9 mouse cellular contexts compared by ENCODE assay signal in genomic region chr7:143445651-143446460, GRCm38 (mm10). TPM values are rescaled to one million over a fixed set of nuclear protein-coding genes. Genes with fewer than 3 reads are reported as not detected.
DNase-seq lines count a peak whose midpoint lies in the region; ATAC-seq and TF ChIP-seq lines count a peak whose summit lies in the region.
"Had no signal": no experiment of that assay in that cellular context is flagged by ENCODE, and none has a peak within 500 bp of the region (broad histone marks: within the 10 kb centered on the region; RNA-seq: fewer than 3 reads in every experiment).

No protein-coding gene starts in this region.

- peaks cover 45% of the 10 kb centered on the region for H3K27me3 ChIP-seq in lung, embryonic 16.5 days (ENCODE audit: control insufficient read depth, insufficient read depth, low read depth, low read length)
- H3K27me3 ChIP-seq in forebrain, embryonic 14.5 days (replicated peaks; ENCODE audit: control insufficient read depth, insufficient read depth, low read length), result peaks cover 22% of the 10 kb centered on the region
- H3K27me3 ChIP-seq in limb, embryonic 10.5 days (ENCODE audit: low read depth, poor library complexity, severe bottlenecking), result peaks cover 82% of the 10 kb centered on the region

- H3K9me3 ChIP-seq in lung, embryonic 16.5 days (ENCODE audit: control insufficient read depth, low read length), result no peaks in the 10 kb centered on the region
- no peaks in the 10 kb centered on the region for H3K9me3 ChIP-seq in forebrain, embryonic 14.5 days (replicated peaks; ENCODE audit: control insufficient read depth, low read length)
- no peaks in the 10 kb centered on the region for H3K9me3 ChIP-seq in limb, embryonic 10.5 days (replicated peaks)

- no peaks in the 10 kb centered on the region for H3K36me3 ChIP-seq in lung, embryonic 16.5 days (ENCODE audit: control insufficient read depth, insufficient read depth, low read length)
- no peaks in the 10 kb centered on the region for H3K36me3 ChIP-seq in forebrain, embryonic 14.5 days (ENCODE audit: control insufficient read depth, insufficient read depth, low read length)
- H3K36me3 ChIP-seq in limb, embryonic 10.5 days, result no peaks in the 10 kb centered on the region

- TF ChIP-seq CTCF in lung, adult 2 months (IDR thresholded peaks at IDR 0.05; ENCODE audit: insufficient read depth, low read length), result no peak

- ATAC-seq in lung, embryonic 16.5 days (ENCODE audit: low read depth), result peak; percentile 63
- peak; percentile 54 for ATAC-seq in forebrain, embryonic 14.5 days

- H3K9ac ChIP-seq in lung, embryonic 16.5 days (ENCODE audit: low read length), result peak overlapping the region; percentile 59
- peak overlapping the region; percentile 62 for H3K9ac ChIP-seq in forebrain, embryonic 14.5 days (ENCODE audit: low read length)

- no peak for DNase-seq in lung, adult 2 months
- no peak for DNase-seq in forebrain, embryonic 14.5 days (ENCODE audit: low spot score)
- peak; percentile 64 for DNase-seq in limb, embryonic 10.5 days (ENCODE audit: low spot score)
- DNase-seq in retina, postnatal 1 day, result peak; percentile 64
- no peak for DNase-seq in left cerebral cortex, postnatal 36 days (ENCODE audit: low spot score in 2 of 2)
- DNase-seq in left cerebral cortex, adult 18-20 months (ENCODE audit: low spot score in 2 of 2), result no peak
- no peak for DNase-seq in T-cell, adult 2 months (ENCODE audit: low spot score)

- H3K4me3 ChIP-seq in lung, embryonic 16.5 days (ENCODE audit: low read length), result peak overlapping the region; percentile 44
- H3K4me3 ChIP-seq in lung, adult 2 months (replicated peaks; ENCODE audit: extremely low read depth, low read depth, low read length), result no peak overlapping the region
- peak overlapping the region; percentile 28 for H3K4me3 ChIP-seq in forebrain, embryonic 14.5 days (ENCODE audit: low read depth, low read length)
- peak overlapping the region; percentile 54 for H3K4me3 ChIP-seq in limb, embryonic 10.5 days

- peaks cover 10% of the 10 kb centered on the region for H3K4me1 ChIP-seq in lung, embryonic 16.5 days (replicated peaks; ENCODE audit: control insufficient read depth, insufficient read depth, low read length)
- no peaks in the 10 kb centered on the region for H3K4me1 ChIP-seq in lung, adult 2 months (ENCODE audit: control insufficient read depth, insufficient read depth, low read length)
- peaks cover 8% of the 10 kb centered on the region; the same call in 1 of the 2 replicates for H3K4me1 ChIP-seq in forebrain, embryonic 14.5 days (ENCODE audit: control insufficient read depth, insufficient read depth, low read length)
- H3K4me1 ChIP-seq in limb, embryonic 10.5 days, result peaks cover 27% of the 10 kb centered on the region

- WGBS in lung, embryonic 16.5 days, result 7% methylated on average over 53 of the region's 53 CpGs
- WGBS in lung, adult 2 months, result 15% methylated on average over 53 of the region's 53 CpGs
- WGBS in forebrain, embryonic 14.5 days, result 4% methylated on average over 48 of the region's 53 CpGs
- 4% methylated on average over 53 of the region's 53 CpGs for WGBS in limb, embryonic 10.5 days

- intact Hi-C loops in left cerebral cortex, postnatal 36 days (cut with DNase I), result no loop called here

- H3K27ac ChIP-seq in lung, embryonic 16.5 days (ENCODE audit: low read length), result no peak overlapping the region
- peak overlapping the region; percentile 76 for H3K27ac ChIP-seq in forebrain, embryonic 14.5 days (ENCODE audit: low read depth, low read length)
- peak overlapping the region; percentile 85 for H3K27ac ChIP-seq in limb, embryonic 10.5 days

- TF ChIP-seq POLR2A in lung, adult 2 months (IDR thresholded peaks at IDR 0.05; ENCODE audit: borderline replicate concordance, extremely low read depth, low read depth, low read length), result no peak

- H3K4me2 ChIP-seq in lung, embryonic 16.5 days (ENCODE audit: low read depth, low read length), result peak overlapping the region; percentile 69
- peak overlapping the region; percentile 56 for H3K4me2 ChIP-seq in forebrain, embryonic 14.5 days (ENCODE audit: low read length)

RNA-seq across cellular contexts. Expression of gene Cdkn1c, which starts 15.0 kb away (rescaled TPM):
- polyA plus RNA-seq in lung, embryonic 16.5 days (2015; fragmentation: Nextera tagmentation; extraction: Ambion mirVana), result 434 and 478 TPM in 2 replicates
- 31.6 and 34.5 TPM in 2 replicates for polyA plus RNA-seq in lung, adult 2 months (2012; rRNA removed)
- polyA plus RNA-seq in forebrain, embryonic 14.5 days (2014; fragmentation: Nextera tagmentation; extraction: Ambion mirVana), result 229 and 231 TPM in 2 replicates
- 317 and 593 TPM in 2 replicates for polyA plus RNA-seq in limb, embryonic 10.5 days (2016; fragmentation: Nextera tagmentation; extraction: Ambion mirVana)
- total RNA-seq in left cerebral cortex, postnatal 36 days (2021), result 10 to 100 TPM; 11.9 to 14.2 TPM
- total RNA-seq in left cerebral cortex, adult 18-20 months (2021), result 10 to 100 TPM; 11.9 to 13.3 TPM

RNA-seq across cellular contexts. Expression of gene Slc22a18, which starts 27.7 kb away (rescaled TPM):
- 3.5 and 5.4 TPM in 2 replicates for polyA plus RNA-seq in lung, embryonic 16.5 days (2015; fragmentation: Nextera tagmentation; extraction: Ambion mirVana)
- polyA plus RNA-seq in lung, adult 2 months (2012; rRNA removed), result 27.2 and 29.1 TPM in 2 replicates
- polyA plus RNA-seq in forebrain, embryonic 14.5 days (2014; fragmentation: Nextera tagmentation; extraction: Ambion mirVana), result 0.52 and 0.66 TPM in 2 replicates
- 0.25 and 0.53 TPM in 2 replicates for polyA plus RNA-seq in limb, embryonic 10.5 days (2016; fragmentation: Nextera tagmentation; extraction: Ambion mirVana)
- total RNA-seq in left cerebral cortex, postnatal 36 days (2021), result under 1 TPM; 0.34 to 0.89 TPM
- total RNA-seq in left cerebral cortex, adult 18-20 months (2021), result under 1 TPM; 0.68 to 0.86 TPM

RNA-seq across cellular contexts. Expression of gene Phlda2, which starts 57.1 kb away (rescaled TPM):
- 5.4 and 6.2 TPM in 2 replicates for polyA plus RNA-seq in lung, embryonic 16.5 days (2015; fragmentation: Nextera tagmentation; extraction: Ambion mirVana)
- 5.1 and 6.1 TPM in 2 replicates for polyA plus RNA-seq in lung, adult 2 months (2012; rRNA removed)
- polyA plus RNA-seq in forebrain, embryonic 14.5 days (2014; fragmentation: Nextera tagmentation; extraction: Ambion mirVana), result 0.32 TPM in 1 of 2 replicates, not detected in the other
- 2.6 and 3.1 TPM in 2 replicates for polyA plus RNA-seq in limb, embryonic 10.5 days (2016; fragmentation: Nextera tagmentation; extraction: Ambion mirVana)
- total RNA-seq in left cerebral cortex, postnatal 36 days (2021), result not detected
- total RNA-seq in left cerebral cortex, adult 18-20 months (2021), result not detected
- total RNA-seq: left cerebral cortex, postnatal 10 days had no signal

Comparison
In these comparisons a context has a peak if more than half of its experiments do, and no peak if none do; other contexts are left out.
1. DNase-seq: peak in limb, embryonic 10.5 days (single experiment) and retina, postnatal 1 day (single experiment); none in lung, adult 2 months (single experiment), forebrain, embryonic 14.5 days (single experiment), left cerebral cortex, postnatal 36 days (0 of 2), left cerebral cortex, adult 18-20 months (0 of 2) and T-cell, adult 2 months (single experiment).